Mouse (Mus musculus) heart, postnatal 0 days (tissue): ENCODE data around the gene Try4.

Experiments used
- CTCF ChIP-seq: IDR thresholded peaks from 2 replicates; pipeline ENCODE4 v1.5.1; 2016; ENCODE audit warnings: antibody characterized with exemption, control low read depth, low read depth
- EP300 ChIP-seq: IDR thresholded peaks from 2 replicates; pipeline ENCODE4 v1.6.1; 2016; ENCODE audit warnings: antibody characterized with exemption, low read depth

DNA sequence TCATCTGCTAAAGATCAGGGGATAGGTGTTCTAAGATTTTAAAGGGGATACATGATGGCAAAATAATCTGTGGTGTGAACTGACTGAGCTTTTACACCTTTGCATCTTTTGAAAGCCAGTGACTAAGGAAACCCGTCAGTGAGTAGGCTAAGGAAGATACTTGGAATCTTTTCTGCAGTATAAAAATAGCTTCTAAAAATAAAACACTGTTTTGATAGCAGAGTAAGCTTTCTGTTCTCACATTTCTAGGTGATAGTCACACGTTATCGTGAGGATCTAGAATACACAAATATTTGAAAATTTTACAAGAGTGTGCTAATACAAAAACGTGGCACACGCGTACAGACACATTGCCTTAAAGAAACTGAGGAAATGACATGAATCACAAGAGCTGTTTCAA, 35.9 kb upstream of the Try4 start:
- no peak for TF ChIP-seq CTCF
- no peak for TF ChIP-seq EP300
